Mouse (Mus musculus): ENCODE data around the gene Nav2.

The Nav2 gene

GRCm38 (mm10) chr7:49485292-49485847 lies 576.9 kb downstream of the Nav2 start:
- WGBS, result 53% methylated on average over 9 of the region's 9 CpGs

GRCm38 (mm10) chr7:49487347-49487746 lies 578.8 kb downstream of the Nav2 start:
- WGBS, result 61% methylated on average over 2 of the region's 2 CpGs

GRCm38 (mm10) chr7:49488493-49489087 lies 580.1 kb downstream of the Nav2 start:
- WGBS, result 56% methylated on average over 4 of the region's 4 CpGs

GRCm38 (mm10) chr7:49490814-49491213 lies 582.3 kb downstream of the Nav2 start:
- WGBS, result 61% methylated on average over 10 of the region's 10 CpGs

GRCm38 (mm10) chr7:49493210-49493609 lies 584.7 kb downstream of the Nav2 start:
- WGBS, result 88% methylated on average over 4 of the region's 4 CpGs

- 68% methylated on average over 6 of the region's 6 CpGs for WGBS
Measured at GRCm38 (mm10) chr7:49494654-49495053, 586.1 kb downstream of the Nav2 start.

- WGBS, result 35% methylated on average over 11 of the region's 11 CpGs
Measured at GRCm38 (mm10) chr7:49496111-49496510, 587.6 kb downstream of the Nav2 start.

- 27% methylated on average over 13 of the region's 13 CpGs for WGBS
Measured at GRCm38 (mm10) chr7:49496766-49497425, 588.4 kb downstream of the Nav2 start.

- 53% methylated on average over 4 of the region's 4 CpGs for WGBS
Measured at GRCm38 (mm10) chr7:49497426-49497892, 588.9 kb downstream of the Nav2 start.

- WGBS, result 77% methylated on average over 6 of the region's 6 CpGs
Measured at GRCm38 (mm10) chr7:49499598-49499997, 591.1 kb downstream of the Nav2 start.

GRCm38 (mm10) chr7:49500916-49501315 lies 592.4 kb downstream of the Nav2 start:
- WGBS, result 93% methylated on average over 5 of the region's 5 CpGs

- 75% methylated on average over 8 of the region's 8 CpGs for WGBS
Measured at GRCm38 (mm10) chr7:49503419-49503818, 594.9 kb downstream of the Nav2 start.

GRCm38 (mm10) chr7:49503881-49504280 lies 595.4 kb downstream of the Nav2 start:
- WGBS, result 64% methylated on average over 2 of the region's 2 CpGs

GRCm38 (mm10) chr7:49504297-49504696 lies 595.8 kb downstream of the Nav2 start:
- WGBS, result 31% methylated on average over 3 of the region's 3 CpGs

GRCm38 (mm10) chr7:49505024-49505423 lies 596.5 kb downstream of the Nav2 start:
- WGBS, result 38% methylated on average over 3 of the region's 3 CpGs

- WGBS, result 85% methylated on average over 12 of the region's 12 CpGs
Measured at GRCm38 (mm10) chr7:49506085-49506820, 597.7 kb downstream of the Nav2 start.

GRCm38 (mm10) chr7:49507943-49508506 lies 599.5 kb downstream of the Nav2 start:
- WGBS, result 52% methylated on average over 7 of the region's 7 CpGs

GRCm38 (mm10) chr7:49511820-49512453 lies 603.4 kb downstream of the Nav2 start:
- 47% methylated on average over 7 of the region's 7 CpGs for WGBS

GRCm38 (mm10) chr7:49513763-49514437 lies 605.4 kb downstream of the Nav2 start:
- 50% methylated on average over 6 of the region's 6 CpGs for WGBS

- 70% methylated on average over 2 of the region's 2 CpGs for WGBS
Measured at GRCm38 (mm10) chr7:49515012-49515411, 606.5 kb downstream of the Nav2 start.

- WGBS, result 78% methylated on average over 2 of the region's 2 CpGs
Measured at GRCm38 (mm10) chr7:49520504-49520903, 612.0 kb downstream of the Nav2 start.
